Mouse (Mus musculus) left cerebral cortex, postnatal 10 days (tissue): ENCODE measurements at regions not wholly inside any gene's neighbourhood (a gene's known extent, or its start where the extent isn't known, plus 50 kb on each side); places are given as distances from the start of the nearest gene placed in this dataset.

Source experiments
- DNase-seq, 2 experiments: peaks; one replicate each; pipeline ENCODE4 v3.0.0; 2021 to 2022; ENCODE audit warnings: low spot score in 2 of 2, mixed read lengths in 1 of 2; ENCODE audit errors: extremely low spot score in 1 of 2
- intact Hi-C: fragments of 180-260 bp; cut with DNase I; formaldehyde crosslinking; loops from one replicate; pipeline ENCODE4 v1.15.1; 2025

DNA sequence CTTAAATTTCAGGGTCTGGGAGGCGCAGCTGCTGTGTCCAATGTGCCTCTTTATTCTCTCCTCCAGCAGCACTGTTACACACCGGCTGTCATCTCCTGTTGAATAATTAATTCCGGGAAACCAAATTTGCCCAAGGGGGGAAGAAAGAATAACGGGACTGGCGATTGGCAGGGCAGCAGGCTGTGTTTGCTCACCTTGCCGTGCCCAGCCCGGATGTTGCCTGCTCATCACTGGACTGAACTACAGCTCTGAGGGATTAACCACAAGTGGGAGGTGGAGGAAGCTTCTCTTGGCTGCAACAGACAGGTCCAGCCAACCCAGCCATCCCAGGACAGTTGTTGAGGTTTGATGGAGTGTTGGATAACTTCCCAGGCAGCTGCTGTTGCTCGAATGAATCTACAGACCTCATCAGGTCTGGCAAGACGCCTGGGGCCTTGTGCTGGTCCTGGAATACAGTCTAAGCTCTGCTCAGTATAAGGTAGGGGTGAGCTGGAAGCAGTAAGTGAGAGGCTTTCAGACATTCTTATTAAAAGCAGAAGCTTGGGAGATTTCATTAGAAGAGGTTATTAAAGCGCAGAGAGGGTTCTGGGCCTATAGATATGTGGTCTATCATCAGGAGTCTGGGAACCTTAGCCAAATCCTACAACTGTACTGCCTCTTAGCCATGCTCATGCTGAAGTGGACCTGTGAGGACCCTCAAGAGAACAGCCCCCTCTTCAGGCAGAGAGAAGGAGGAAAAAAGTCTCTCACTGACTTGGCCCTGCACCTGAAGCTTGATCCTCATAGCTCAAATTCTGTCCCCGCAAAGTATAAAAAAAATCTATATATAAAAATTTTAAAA, 291.8 kb downstream of the Il20rb start:
- DNase-seq: peak in 1 of 2 experiments; percentile 5
- intact Hi-C loops: no loop called here

DNA sequence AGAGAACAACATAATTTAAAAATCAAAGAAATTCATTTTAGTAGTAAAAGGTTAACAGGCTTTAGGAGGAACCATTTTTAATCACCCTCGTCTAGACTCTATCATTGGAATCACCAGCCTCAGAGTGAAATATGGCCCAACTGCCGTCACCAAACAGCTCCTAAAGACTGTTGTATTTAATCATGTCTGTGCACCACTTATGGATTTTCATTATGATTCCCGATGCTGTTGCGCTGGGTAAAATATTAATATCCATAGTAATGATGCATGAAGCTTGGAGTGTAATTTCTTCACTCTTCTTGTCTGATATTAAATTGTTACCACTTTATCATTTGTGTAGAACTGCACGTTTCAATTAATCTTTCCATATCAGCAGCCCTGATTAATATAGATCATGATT, 292.4 kb downstream of the Il20rb start:
- intact Hi-C loops: no loop called here
- DNase-seq: no peak

DNA sequence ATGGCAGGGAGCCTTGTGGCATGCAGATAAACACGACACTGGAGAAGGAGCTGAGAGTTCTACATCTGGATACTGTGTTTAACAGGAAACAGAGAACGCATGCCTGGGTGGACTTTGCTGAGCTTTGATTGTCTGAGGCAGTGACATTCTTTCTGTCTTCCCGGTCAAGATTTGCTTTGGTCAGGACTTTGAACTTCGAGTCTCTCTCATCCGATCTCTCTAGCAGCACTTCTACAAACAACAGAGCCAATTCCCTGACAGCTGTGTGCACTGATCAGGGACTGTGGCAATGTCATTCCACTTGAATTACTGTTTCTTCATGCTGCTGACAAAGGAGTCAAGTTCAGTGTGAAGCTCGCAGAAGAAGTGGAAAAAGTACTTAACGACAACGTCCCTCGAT, 302.5 kb downstream of the Il20rb start:
- intact Hi-C loops: no loop called here

GRCm38 (mm10) chr9:100176291-100176690, 300.3 kb upstream of the Sox14 start:
- intact Hi-C loops: no loop called here
- DNase-seq: peak in 1 of 2 experiments; percentile 30

More for the DNA sequence above, 302.5 kb downstream of the Il20rb start:
- DNase-seq: no peak

DNA sequence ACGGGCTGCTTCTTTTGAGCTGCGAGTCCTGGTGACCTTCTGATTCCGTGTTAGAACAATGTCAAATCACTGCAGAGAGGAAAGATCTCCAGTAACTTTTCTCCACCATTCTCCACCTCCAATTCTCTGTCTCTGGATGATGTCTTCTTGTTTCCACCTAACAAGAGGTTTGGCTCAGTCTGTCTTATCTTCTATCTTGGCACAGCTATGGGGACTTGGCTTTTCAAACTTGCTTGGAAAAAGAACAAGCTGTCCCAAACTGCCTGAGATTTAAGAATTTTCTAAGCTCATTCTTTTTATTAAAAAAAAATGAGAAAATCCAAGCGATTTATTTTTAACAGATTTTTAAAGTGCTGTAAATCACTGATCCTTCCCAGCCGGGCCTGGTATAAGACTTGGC, 290.3 kb upstream of the Sox14 start:
- DNase-seq: no peak
- intact Hi-C loops: no loop called here

DNA sequence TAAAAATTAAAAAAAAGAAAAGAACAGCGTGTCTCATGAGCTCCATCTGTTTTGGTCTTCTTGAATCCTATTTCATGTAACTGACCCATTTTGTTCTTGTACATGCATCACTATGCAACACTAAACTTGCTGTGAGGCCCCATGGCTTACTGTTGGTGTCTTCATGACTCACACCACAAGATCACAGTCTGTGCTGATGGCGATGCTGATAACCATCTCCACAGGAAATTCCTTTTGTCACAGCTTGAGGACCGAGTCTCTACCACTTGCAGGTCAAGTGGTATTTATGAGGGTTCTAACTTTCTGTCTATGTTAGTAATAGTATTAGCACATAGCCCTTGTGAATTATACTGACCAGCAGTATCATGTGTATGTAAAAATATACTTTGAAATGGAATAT, 286.0 kb upstream of the Sox14 start:
- DNase-seq: no peak
- intact Hi-C loops: no loop called here
